Mouse (Mus musculus) CD4-positive, CD25-positive, alpha-beta regulatory T cell, adult 4 months (primary cell): ENCODE measurements around the gene Glb1l3. TPM values are rescaled to one million over a fixed set of nuclear protein-coding genes. Genes with fewer than 3 reads are reported as not detected.
"Not testable (repeated sequence)": the region's sequence is repeated elsewhere in the genome, so short reads cannot be mapped to it uniquely, and the experiment has no call there.

Experiments used
- ATAC-seq: one replicate; pipeline ENCODE4 v1.8.0; 2017
- polyA plus RNA-seq, 2 experiments: library from polyadenylated mRNA; unstranded; fragments of 100-300 nt; shearing (Covaris generic); gene quantifications; one replicate each; pipeline ENCODE4 v1.2.1; 2017

Glb1l3 gene
- not detected for polyA plus RNA-seq

DNA sequence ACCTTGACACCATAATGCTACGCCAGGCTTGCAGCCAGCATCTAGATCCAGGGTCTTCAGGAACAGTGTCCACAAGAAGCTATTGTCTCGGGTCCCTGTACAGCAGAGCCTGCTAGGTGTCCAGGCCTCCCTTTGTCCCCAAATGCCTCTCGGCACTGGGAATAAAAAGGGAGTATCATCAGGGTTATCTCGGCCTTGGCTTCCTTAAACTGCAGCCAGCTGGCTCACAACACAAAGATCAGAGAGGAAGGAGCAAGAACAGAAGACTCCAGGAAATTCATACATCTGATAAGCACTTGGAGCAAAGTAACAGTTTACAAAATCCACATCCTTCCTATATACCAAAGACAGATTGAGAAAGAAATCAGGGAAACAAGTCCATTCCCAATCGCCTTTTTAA is at the start of gene Glb1l3:
Gene Glb1l3, minus strand, starts transcription at position 140 of the 400 bp plus-strand sequence.
- no peak for ATAC-seq

DNA sequence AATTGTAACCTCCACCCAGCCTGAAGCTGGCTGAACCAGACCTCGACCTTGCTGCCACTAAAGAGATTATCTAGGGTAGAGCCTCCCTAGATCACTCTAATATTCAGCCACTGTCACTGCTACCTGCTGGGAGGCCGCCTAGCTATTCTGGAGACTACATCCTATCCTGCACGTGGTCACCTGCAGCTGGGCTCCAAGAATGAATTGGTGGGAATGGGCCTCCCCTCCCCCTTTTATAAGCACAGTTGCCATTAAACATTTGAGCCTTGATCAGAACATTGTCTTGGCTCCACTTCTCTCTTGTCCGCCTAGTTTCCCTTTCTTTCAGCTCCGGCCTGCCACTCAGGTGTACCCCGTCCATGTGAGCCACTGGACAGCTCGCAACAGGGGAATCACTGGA is 9.2 kb upstream of the Glb1l3 start:
- ATAC-seq: not testable (repeated sequence)

GRCm38 (mm10) chr9:26831089-26831488 is 29.6 kb downstream of the Glb1l3 start:
- ATAC-seq: no peak

GRCm38 (mm10) chr9:26819942-26820341 is 40.7 kb downstream of the Glb1l3 start:
- ATAC-seq: no peak

- no peak for ATAC-seq
Observed at GRCm38 (mm10) chr9:26808735-26809134, 52.0 kb downstream of the Glb1l3 start.

DNA sequence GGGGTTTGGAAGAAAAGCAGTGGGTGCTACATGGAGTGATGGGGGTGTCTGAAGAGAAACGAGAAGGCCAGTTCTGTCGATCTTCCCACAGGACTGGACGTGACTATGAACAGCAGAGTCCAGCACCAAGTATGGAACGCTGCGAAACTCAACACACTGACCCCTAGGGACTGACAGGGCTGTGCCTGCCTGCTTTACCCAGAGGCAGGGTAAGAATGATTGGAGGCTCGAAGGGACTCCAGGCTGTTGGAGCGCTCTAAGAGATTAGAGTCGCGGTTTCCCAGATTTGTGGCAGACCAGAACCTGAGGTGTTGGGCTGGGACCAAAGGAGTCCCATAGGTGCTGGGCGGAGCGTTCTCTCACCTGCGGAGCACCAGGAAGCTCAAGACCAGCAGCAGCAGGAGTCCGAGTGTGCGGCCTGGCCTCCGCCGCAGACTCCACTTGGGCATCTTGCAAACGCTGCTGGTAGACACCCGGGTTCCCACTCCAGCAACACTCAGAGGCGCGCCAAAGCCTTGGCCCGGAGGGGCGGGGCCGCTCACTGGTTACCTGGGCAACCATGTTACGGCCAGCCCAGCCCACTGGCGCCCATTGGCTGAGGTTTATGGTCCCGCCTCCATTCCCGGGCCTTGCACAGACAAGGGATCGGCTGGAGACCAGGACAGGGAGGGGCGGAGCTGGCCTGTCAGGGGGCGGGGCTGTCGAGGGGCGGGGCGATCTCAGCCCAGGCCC is 54.6 kb downstream of the Glb1l3 start, which contains the start of gene Glb1l2:
Gene Glb1l2, minus strand, starts transcription at position 534 of the 732 bp plus-strand sequence.
- ATAC-seq: no peak

GRCm38 (mm10) chr9:26804321-26804720 is 56.4 kb downstream of the Glb1l3 start:
- ATAC-seq: no peak

DNA sequence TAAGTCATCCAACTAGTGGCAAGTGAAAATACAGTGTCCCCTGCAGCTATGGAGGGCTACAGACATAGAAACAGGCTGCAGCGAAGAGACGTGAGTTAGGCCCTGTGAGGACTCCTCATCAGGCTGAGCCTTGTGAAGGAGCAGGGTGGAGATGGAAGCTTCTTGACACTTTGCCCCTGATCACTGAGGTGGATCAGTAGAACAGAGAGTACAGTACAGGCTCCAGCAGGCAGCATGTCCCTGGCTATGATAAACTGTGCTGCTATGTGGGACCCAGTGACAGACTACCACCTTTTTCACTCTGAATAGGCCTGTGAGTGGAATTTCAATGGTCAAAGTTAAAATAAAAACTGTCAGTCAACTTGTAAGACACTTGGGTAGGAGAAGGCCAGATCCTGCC is 60.3 kb downstream of the Glb1l3 start:
- ATAC-seq: no peak

GRCm38 (mm10) chr9:26798731-26799130 is 62.0 kb downstream of the Glb1l3 start:
- no peak for ATAC-seq

DNA sequence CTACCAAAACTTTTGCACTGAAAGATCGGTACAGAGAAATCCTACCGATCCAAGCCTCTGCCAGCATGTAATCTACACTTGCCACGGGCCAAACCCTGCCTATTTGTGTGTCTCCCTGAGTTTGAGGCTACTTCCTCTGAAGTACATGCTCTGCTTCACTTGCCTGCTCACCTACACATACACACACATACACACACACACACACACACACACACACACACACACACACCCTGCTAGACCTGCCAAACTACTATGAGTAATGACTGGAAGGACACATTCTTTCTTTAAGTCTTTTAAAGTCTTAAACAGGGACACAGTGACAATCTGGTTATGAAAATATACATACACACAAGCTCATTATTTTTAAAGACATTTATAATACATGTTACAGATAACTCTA is 62.5 kb downstream of the Glb1l3 start:
- ATAC-seq: no peak

GRCm38 (mm10) chr9:26792829-26793228 is 67.9 kb downstream of the Glb1l3 start:
- no peak for ATAC-seq

GRCm38 (mm10) chr9:26783414-26783975 is 77.2 kb downstream of the Glb1l3 start:
- ATAC-seq: no peak

GRCm38 (mm10) chr9:26778421-26778820 is 82.3 kb downstream of the Glb1l3 start:
- no peak for ATAC-seq

DNA sequence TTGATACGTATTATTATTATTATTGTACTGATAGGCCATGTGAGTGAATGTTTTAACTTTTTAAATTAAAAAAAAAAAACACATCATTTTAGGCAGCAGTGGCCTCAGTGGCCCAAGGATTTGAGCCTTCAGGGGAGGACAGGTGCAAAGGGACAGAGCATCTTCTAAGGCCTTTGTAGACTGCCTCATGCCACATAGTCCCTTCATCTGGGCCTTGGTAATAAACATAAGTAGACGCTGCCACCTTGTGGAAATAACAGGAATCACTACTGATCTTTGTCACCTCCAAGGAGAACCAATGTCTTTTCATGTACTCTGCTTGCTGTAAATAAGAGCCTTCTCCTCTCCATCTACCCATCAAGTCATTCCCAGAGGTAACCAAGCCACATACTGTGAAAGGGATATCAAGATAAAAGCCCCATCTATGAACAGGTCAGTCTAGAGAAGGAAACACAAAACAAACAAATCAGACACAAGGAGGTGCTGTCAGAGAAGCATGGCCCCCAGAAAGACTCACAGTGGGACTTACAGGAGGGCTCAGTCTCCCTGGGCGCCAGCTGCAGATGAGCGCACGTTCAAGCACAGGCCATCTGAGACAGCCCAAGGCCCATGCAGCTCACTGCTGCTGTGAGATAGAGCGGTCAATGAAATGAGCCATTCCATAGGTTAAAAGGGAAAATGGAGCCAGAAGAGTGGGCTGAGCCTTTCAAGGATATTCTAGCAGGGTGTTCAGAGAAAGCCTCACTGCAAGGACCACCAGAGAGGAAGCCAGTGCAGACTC is 84.4 kb downstream of the Glb1l3 start:
- no peak for ATAC-seq

- no peak for ATAC-seq
Observed at GRCm38 (mm10) chr9:26775700-26776099, 85.0 kb downstream of the Glb1l3 start.

- no peak for ATAC-seq
Observed at GRCm38 (mm10) chr9:26768181-26768580, 92.5 kb downstream of the Glb1l3 start.

Other genes with a start within 250 kb of the Glb1l3 start
- gene B3gat1, start 127.2 kb downstream of the Glb1l3 start, polyA plus RNA-seq: not detected
- not detected for gene Glb1l2, start 54.4 kb downstream of the Glb1l3 start, polyA plus RNA-seq
- gene Gm1110, start 62.2 kb upstream of the Glb1l3 start, polyA plus RNA-seq: under 1 TPM in 1 of 2 experiments, not detected in 1; 0.38 TPM
- 10 to 100 TPM; 30.3 to 40.8 TPM for gene Acad8, start 138.7 kb upstream of the Glb1l3 start, polyA plus RNA-seq
- 10 to 100 TPM; 72.1 to 72.7 TPM for gene Thyn1, start 138.8 kb upstream of the Glb1l3 start, polyA plus RNA-seq
- 10 to 100 TPM in 1 of 2 experiments, 1 to 10 TPM in 1; 7.3 to 12.9 TPM for gene Vps26b, start 169.2 kb upstream of the Glb1l3 start, polyA plus RNA-seq
- 10 to 100 TPM; 24.6 to 32.4 TPM for gene Ncapd3, start 169.3 kb upstream of the Glb1l3 start, polyA plus RNA-seq